Mouse (Mus musculus): ENCODE results near the gene Nlgn1. TPM values are rescaled to one million over a fixed set of nuclear protein-coding genes. Genes with fewer than 3 reads are reported as not detected.

Gene Nlgn1
- 1.9 and 3.0 TPM in 2 replicates for polyA plus RNA-seq (2012; rRNA removed)

DNA sequence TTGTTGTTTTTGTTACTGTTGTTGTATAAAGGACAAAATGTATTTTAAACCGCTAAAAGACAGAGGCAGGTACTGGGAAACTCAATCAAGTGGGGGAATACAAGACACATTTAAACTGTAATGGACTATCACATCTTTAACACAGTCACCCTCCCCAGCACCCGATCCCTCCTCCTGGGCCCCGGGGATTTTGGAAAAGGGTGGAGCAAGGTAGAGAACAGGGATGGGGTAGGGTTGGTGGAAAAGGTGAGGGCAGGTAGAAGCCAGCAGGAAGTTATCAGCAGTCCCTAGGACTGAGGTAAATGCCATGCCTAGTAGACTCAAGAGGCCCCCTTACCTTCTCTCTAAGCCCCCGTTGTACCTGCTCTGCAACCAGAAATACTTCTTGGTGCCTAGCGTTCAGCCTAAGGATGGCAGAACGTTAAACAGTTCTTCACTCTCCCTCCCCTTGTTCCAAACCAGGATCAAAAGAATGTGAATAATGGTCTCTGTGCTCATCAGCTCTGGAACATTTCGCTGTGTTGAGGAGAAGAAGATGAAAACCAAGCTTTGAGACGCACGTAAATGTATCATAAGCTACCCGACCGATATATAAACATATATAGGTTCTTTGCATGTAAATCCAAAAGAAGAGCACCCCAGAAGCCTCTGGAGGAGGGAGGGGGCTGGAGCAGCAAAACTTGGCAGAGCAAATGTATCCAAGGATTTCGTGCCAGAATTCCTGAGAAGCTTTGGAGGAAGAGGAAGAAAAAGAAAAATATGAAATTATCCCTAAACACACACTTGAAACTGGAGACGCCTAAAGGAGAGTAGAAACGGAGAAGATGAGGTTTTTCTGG lies at the start of gene Nlgn1:
Nlgn1 (minus strand) TSS at position 61 of the 839 bp plus-strand sequence.

All from central nervous system, embryonic 11.5 days (tissue).